Mouse (Mus musculus): ENCODE measurements around the gene Tmem150c. TPM values are rescaled to one million over a fixed set of nuclear protein-coding genes. Genes with fewer than 3 reads are reported as not detected.

Tmem150c gene
- total and polyA plus RNA-seq, 3 experiments = 3.9 to 7.7 (median 6.3) TPM

- Histone ChIP-seq H3K79me2 (replicated peaks; ENCODE audit: control insufficient read depth, insufficient read depth, low read length) (no peaks in the 10 kb centered on the region), H3K36me3 (ENCODE audit: control insufficient read depth, insufficient read depth, low read length) (no peaks in the 10 kb centered on the region), H3K9ac (ENCODE audit: low read depth, low read length) (no peak overlapping the region), H3K27ac (no peak overlapping the region), H3K4me1 (ENCODE audit: control insufficient read depth, insufficient read depth, low read length) (no peaks in the 10 kb centered on the region), H3K27me3 (ENCODE audit: control insufficient read depth, insufficient read depth, low read length) (0 out of 2 replicates have a peak, but pooled peaks cover 2% of the 10 kb centered on the region), H3K4me3 (no peak overlapping the region)
- DNase-seq = no peak
- intact Hi-C loops (cut with DNase I) = no loop called here
- TF ChIP-seq CTCF (IDR thresholded peaks at IDR 0.05) (no peak), EP300 (IDR thresholded peaks at IDR 0.05; ENCODE audit: insufficient read depth, low read depth, low read length) (no peak), POLR2A (IDR thresholded peaks at IDR 0.05; ENCODE audit: insufficient read depth, low read depth, low read length) (no peak)
- 11% methylated on average over 20 of the region's 20 CpGs for WGBS
Observed at GRCm38 (mm10) chr5:100120711-100121141, 38.9 kb downstream of the Tmem150c start.

- Histone ChIP-seq H3K9ac (ENCODE audit: low read depth, low read length) (no peak overlapping the region), H3K79me2 (replicated peaks; ENCODE audit: control insufficient read depth, insufficient read depth, low read length) (no peaks in the 10 kb centered on the region), H3K27me3 (ENCODE audit: control insufficient read depth, insufficient read depth, low read length) (0 out of 2 replicates have a peak, but pooled peaks cover 2% of the 10 kb centered on the region), H3K36me3 (ENCODE audit: control insufficient read depth, insufficient read depth, low read length) (no peaks in the 10 kb centered on the region), H3K4me1 (ENCODE audit: control insufficient read depth, insufficient read depth, low read length) (no peaks in the 10 kb centered on the region), H3K27ac (no peak overlapping the region), H3K4me3 (no peak overlapping the region)
- 57% methylated on average over 8 of the region's 8 CpGs for WGBS
- TF ChIP-seq EP300 (IDR thresholded peaks at IDR 0.05; ENCODE audit: insufficient read depth, low read depth, low read length) = no peak
- no peak for TF ChIP-seq POLR2A (IDR thresholded peaks at IDR 0.05; ENCODE audit: insufficient read depth, low read depth, low read length)
- TF ChIP-seq CTCF (IDR thresholded peaks at IDR 0.05) = no peak
- intact Hi-C loops (cut with DNase I) = no loop called here
- no peak for DNase-seq
Observed at GRCm38 (mm10) chr5:100119331-100119730, 40.3 kb downstream of the Tmem150c start.

- intact Hi-C loops (cut with DNase I) = no loop called here
- no peak for DNase-seq
- Histone ChIP-seq H3K9ac (ENCODE audit: low read depth, low read length) (no peak overlapping the region), H3K4me1 (ENCODE audit: control insufficient read depth, insufficient read depth, low read length) (no peaks in the 10 kb centered on the region), H3K4me3 (no peak overlapping the region), H3K27me3 (ENCODE audit: control insufficient read depth, insufficient read depth, low read length) (no peaks in the 10 kb centered on the region), H3K79me2 (replicated peaks; ENCODE audit: control insufficient read depth, insufficient read depth, low read length) (no peaks in the 10 kb centered on the region), H3K27ac (no peak overlapping the region), H3K36me3 (ENCODE audit: control insufficient read depth, insufficient read depth, low read length) (no peaks in the 10 kb centered on the region)
- TF ChIP-seq POLR2A (IDR thresholded peaks at IDR 0.05; ENCODE audit: insufficient read depth, low read depth, low read length) (no peak), EP300 (IDR thresholded peaks at IDR 0.05; ENCODE audit: insufficient read depth, low read depth, low read length) (no peak), CTCF (IDR thresholded peaks at IDR 0.05) (no peak)
- WGBS = 53% methylated on average over 5 of the region's 5 CpGs
Observed at GRCm38 (mm10) chr5:100113403-100113802, 46.2 kb downstream of the Tmem150c start.

- TF ChIP-seq POLR2A (IDR thresholded peaks at IDR 0.05; ENCODE audit: insufficient read depth, low read depth, low read length) (no peak), EP300 (IDR thresholded peaks at IDR 0.05; ENCODE audit: insufficient read depth, low read depth, low read length) (no peak), CTCF (IDR thresholded peaks at IDR 0.05) (no peak)
- Histone ChIP-seq H3K79me2 (replicated peaks; ENCODE audit: control insufficient read depth, insufficient read depth, low read length) (no peaks in the 10 kb centered on the region), H3K27ac (no peak overlapping the region), H3K36me3 (ENCODE audit: control insufficient read depth, insufficient read depth, low read length) (no peaks in the 10 kb centered on the region), H3K9ac (ENCODE audit: low read depth, low read length) (no peak overlapping the region), H3K4me1 (ENCODE audit: control insufficient read depth, insufficient read depth, low read length) (no peaks in the 10 kb centered on the region), H3K4me3 (no peak overlapping the region), H3K27me3 (ENCODE audit: control insufficient read depth, insufficient read depth, low read length) (no peaks in the 10 kb centered on the region)
- intact Hi-C loops (cut with DNase I) = no loop called here
- WGBS = 70% methylated on average over 3 of the region's 3 CpGs
- no peak for DNase-seq
Observed at GRCm38 (mm10) chr5:100110581-100110980, 49.0 kb downstream of the Tmem150c start.

GRCm38 (mm10) chr5:100109543-100110282, 49.9 kb downstream of the Tmem150c start:
- Histone ChIP-seq H3K9ac (ENCODE audit: low read depth, low read length) (no peak overlapping the region), H3K4me3 (no peak overlapping the region), H3K79me2 (replicated peaks; ENCODE audit: control insufficient read depth, insufficient read depth, low read length) (no peaks in the 10 kb centered on the region), H3K27ac (no peak overlapping the region), H3K4me1 (ENCODE audit: control insufficient read depth, insufficient read depth, low read length) (no peaks in the 10 kb centered on the region), H3K36me3 (ENCODE audit: control insufficient read depth, insufficient read depth, low read length) (no peaks in the 10 kb centered on the region), H3K27me3 (ENCODE audit: control insufficient read depth, insufficient read depth, low read length) (no peaks in the 10 kb centered on the region)
- 34% methylated on average over 7 of the region's 7 CpGs for WGBS
- no peak for DNase-seq
- intact Hi-C loops (cut with DNase I) = no loop called here
- TF ChIP-seq POLR2A (IDR thresholded peaks at IDR 0.05; ENCODE audit: insufficient read depth, low read depth, low read length) (no peak), EP300 (IDR thresholded peaks at IDR 0.05; ENCODE audit: insufficient read depth, low read depth, low read length) (no peak), CTCF (IDR thresholded peaks at IDR 0.05) (no peak)

GRCm38 (mm10) chr5:100108866-100109265, 50.7 kb downstream of the Tmem150c start:
- Histone ChIP-seq H3K27me3 (ENCODE audit: control insufficient read depth, insufficient read depth, low read length) (no peaks in the 10 kb centered on the region), H3K36me3 (ENCODE audit: control insufficient read depth, insufficient read depth, low read length) (no peaks in the 10 kb centered on the region), H3K27ac (no peak overlapping the region), H3K79me2 (replicated peaks; ENCODE audit: control insufficient read depth, insufficient read depth, low read length) (no peaks in the 10 kb centered on the region), H3K4me1 (ENCODE audit: control insufficient read depth, insufficient read depth, low read length) (no peaks in the 10 kb centered on the region), H3K4me3 (no peak overlapping the region), H3K9ac (ENCODE audit: low read depth, low read length) (no peak overlapping the region)
- no peak for DNase-seq
- WGBS = 63% methylated on average over 9 of the region's 9 CpGs
- intact Hi-C loops (cut with DNase I) = no loop called here
- no peak for TF ChIP-seq EP300 (IDR thresholded peaks at IDR 0.05; ENCODE audit: insufficient read depth, low read depth, low read length)
- no peak for TF ChIP-seq CTCF (IDR thresholded peaks at IDR 0.05)
- no peak for TF ChIP-seq POLR2A (IDR thresholded peaks at IDR 0.05; ENCODE audit: insufficient read depth, low read depth, low read length)

Data from heart, adult 2 months (tissue).